Mouse (Mus musculus): ENCODE data around the gene Adprhl2. TPM values are rescaled to one million over a fixed set of nuclear protein-coding genes. Genes with fewer than 3 reads are reported as not detected.

Adprhl2 gene
- polyA plus RNA-seq, 2 experiments = 59.9 to 66.3 TPM

- WGBS = 96% methylated on average over 13 of the region's 13 CpGs
- Histone ChIP-seq H3K9ac (ENCODE audit: low read depth, low read length, severe bottlenecking) (no peak overlapping the region), H3K4me2 (replicated peaks; ENCODE audit: low read depth, low read length, severe bottlenecking) (no peak overlapping the region), H3K9me3 (ENCODE audit: control insufficient read depth, low read length) (no peaks in the 10 kb centered on the region), H3K4me1 (ENCODE audit: control insufficient read depth, insufficient read depth, low read length) (peaks cover 29% of the 10 kb centered on the region), H3K27me3 (ENCODE audit: control insufficient read depth, insufficient read depth, low read length) (no peaks in the 10 kb centered on the region), H3K27ac (replicated peaks; ENCODE audit: low read depth, low read length) (no peak overlapping the region), H3K36me3 (ENCODE audit: control insufficient read depth, insufficient read depth, low read length) (peaks cover 9% of the 10 kb centered on the region), H3K4me3 (replicated peaks; ENCODE audit: low read length) (no peak overlapping the region)
- DNase-seq (ENCODE audit: low spot score) (no peak), ATAC-seq (ENCODE audit: low FRiP score, low read depth) (no peak)
- no peak for TF ChIP-seq POLR2A (IDR thresholded peaks at IDR 0.05; ENCODE audit: borderline replicate concordance, extremely low read depth, insufficient read depth, insufficient read length)
Measured at GRCm38 (mm10) chr4:126322646-126323045, 1.1 kb upstream of the Adprhl2 start.

DNA sequence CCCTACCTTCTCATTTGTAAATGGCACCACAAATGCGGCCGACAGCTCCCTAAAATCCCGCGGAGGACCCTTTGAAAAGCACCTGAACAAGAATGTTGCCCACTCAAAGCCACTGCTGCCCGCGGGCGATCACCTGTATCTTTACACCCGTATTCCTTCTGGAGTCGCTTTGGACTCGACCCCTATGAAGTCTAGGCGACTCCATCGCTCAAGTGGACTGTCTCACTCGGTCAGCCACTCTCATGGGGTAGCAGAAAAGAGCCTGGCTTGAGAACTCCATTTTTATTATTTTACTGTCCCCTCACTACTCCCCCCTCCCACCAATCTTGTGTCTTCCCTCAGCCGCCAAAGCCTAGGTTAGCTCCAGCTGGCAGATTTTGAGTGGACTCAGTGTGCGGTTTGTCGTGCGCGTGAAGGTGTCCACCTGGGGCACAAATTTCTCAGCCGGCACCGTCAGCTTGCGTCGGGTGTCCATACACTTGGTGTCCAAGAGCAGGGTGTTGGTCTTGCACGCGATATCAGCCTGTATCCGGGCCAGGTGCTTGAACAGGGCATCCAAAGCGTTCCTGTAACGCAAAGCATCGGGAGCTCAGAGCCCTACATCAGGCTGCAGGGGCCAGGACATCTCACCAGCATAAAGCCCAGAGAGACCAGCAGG, 480 bp upstream of the Adprhl2 start:
- 0 out of 2 replicates have a peak, but pooled peaks have one; percentile 0 for ATAC-seq (ENCODE audit: low FRiP score, low read depth)
- H3K36me3 ChIP-seq (ENCODE audit: control insufficient read depth, insufficient read depth, low read length) = peaks cover 16% of the 10 kb centered on the region
- peak overlapping the region; percentile 84 for H3K4me2 ChIP-seq (replicated peaks; ENCODE audit: low read depth, low read length, severe bottlenecking)
- H3K9ac ChIP-seq (ENCODE audit: low read depth, low read length, severe bottlenecking) = no peak overlapping the region
- DNase-seq (ENCODE audit: low spot score) = no peak
- no peaks in the 10 kb centered on the region for H3K27me3 ChIP-seq (ENCODE audit: control insufficient read depth, insufficient read depth, low read length)
- H3K27ac ChIP-seq (replicated peaks; ENCODE audit: low read depth, low read length) = 0 out of 2 replicates have a peak overlapping the region, but pooled peaks have one; percentile 65
- no peak for TF ChIP-seq POLR2A (IDR thresholded peaks at IDR 0.05; ENCODE audit: borderline replicate concordance, extremely low read depth, insufficient read depth, insufficient read length)
- H3K9me3 ChIP-seq (ENCODE audit: control insufficient read depth, low read length) = no peaks in the 10 kb centered on the region
- H3K4me1 ChIP-seq (ENCODE audit: control insufficient read depth, insufficient read depth, low read length) = peaks cover 29% of the 10 kb centered on the region
- H3K4me3 ChIP-seq (replicated peaks; ENCODE audit: low read length) = peak overlapping the region; percentile 84
- WGBS = 54% methylated on average over 28 of the region's 28 CpGs

DNA sequence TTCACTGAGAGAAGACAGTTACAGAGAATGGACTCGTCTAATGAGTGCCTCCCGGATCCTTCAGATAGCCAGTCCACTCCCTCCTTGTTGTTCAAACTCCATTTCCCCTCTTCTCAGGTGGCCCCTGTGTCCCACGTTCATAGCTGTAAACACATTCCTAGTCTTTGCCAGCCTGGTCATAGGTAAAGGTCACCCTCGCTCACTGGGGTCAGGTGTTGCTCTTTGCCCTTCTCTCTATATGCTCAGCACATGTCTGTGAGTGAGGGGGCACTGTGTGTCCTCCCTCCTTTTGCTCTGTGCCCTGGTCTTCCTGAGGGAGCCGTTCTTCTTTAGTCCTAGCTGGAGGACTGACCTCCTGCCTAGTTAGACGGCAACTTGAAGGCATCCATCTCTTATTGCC, 1.7 kb downstream of the Adprhl2 start:
- no peak overlapping the region for H3K27ac ChIP-seq (replicated peaks; ENCODE audit: low read depth, low read length)
- no peak for ATAC-seq (ENCODE audit: low FRiP score, low read depth)
- WGBS = 89% methylated on average over 6 of the region's 6 CpGs

DNA sequence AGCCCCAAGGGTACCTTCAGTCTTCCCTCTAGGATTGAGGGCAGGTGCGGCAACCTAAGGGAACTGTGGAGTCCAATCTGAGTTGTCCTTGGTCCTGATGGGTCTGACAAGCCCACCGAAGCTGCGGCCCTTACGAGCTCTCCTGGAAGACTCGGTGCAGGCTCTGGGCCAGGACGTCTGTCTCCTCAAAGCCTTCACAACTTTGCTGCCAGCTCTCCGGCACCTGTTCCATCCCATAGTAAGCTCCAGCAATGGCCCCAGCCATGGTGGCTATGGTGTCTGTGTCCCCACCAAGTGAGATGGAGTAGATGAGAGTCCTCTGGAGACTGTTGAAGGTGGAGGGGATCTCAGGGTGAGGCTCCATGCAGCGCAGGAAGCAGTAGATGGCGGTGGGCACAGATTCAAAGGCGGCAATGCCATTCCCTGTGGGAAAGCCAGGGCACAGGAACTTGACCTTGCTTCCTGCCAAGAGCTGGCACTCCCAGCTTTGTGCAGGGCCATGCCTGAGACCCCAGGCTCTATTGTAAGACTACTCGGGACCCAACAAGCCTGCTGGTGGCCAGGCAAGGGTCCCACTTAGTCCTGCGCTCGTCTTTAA, 5.0 kb downstream of the Adprhl2 start:
- WGBS = 93% methylated on average over 13 of the region's 13 CpGs
- ATAC-seq (ENCODE audit: low FRiP score, low read depth) = no peak
- H3K36me3 ChIP-seq (ENCODE audit: control insufficient read depth, insufficient read depth, low read length) = peaks cover 33% of the 10 kb centered on the region
- H3K27me3 ChIP-seq (ENCODE audit: control insufficient read depth, insufficient read depth, low read length) = no peaks in the 10 kb centered on the region
- H3K4me2 ChIP-seq (replicated peaks; ENCODE audit: low read depth, low read length, severe bottlenecking) = no peak overlapping the region
- no peak for DNase-seq (ENCODE audit: low spot score)
- no peak overlapping the region for H3K4me3 ChIP-seq (replicated peaks; ENCODE audit: low read length)
- no peak for TF ChIP-seq POLR2A (IDR thresholded peaks at IDR 0.05; ENCODE audit: borderline replicate concordance, extremely low read depth, insufficient read depth, insufficient read length)
- H3K9me3 ChIP-seq (ENCODE audit: control insufficient read depth, low read length) = no peaks in the 10 kb centered on the region
- no peak overlapping the region for H3K9ac ChIP-seq (ENCODE audit: low read depth, low read length, severe bottlenecking)
- peaks cover 22% of the 10 kb centered on the region for H3K4me1 ChIP-seq (ENCODE audit: control insufficient read depth, insufficient read depth, low read length)
- no peak overlapping the region for H3K27ac ChIP-seq (replicated peaks; ENCODE audit: low read depth, low read length)

More for the DNA sequence above, 1.7 kb downstream of the Adprhl2 start:
- peaks cover 32% of the 10 kb centered on the region for H3K36me3 ChIP-seq (ENCODE audit: control insufficient read depth, insufficient read depth, low read length)
- H3K9ac ChIP-seq (ENCODE audit: low read depth, low read length, severe bottlenecking) = no peak overlapping the region
- no peak for DNase-seq (ENCODE audit: low spot score)
- H3K9me3 ChIP-seq (ENCODE audit: control insufficient read depth, low read length) = no peaks in the 10 kb centered on the region
- H3K4me2 ChIP-seq (replicated peaks; ENCODE audit: low read depth, low read length, severe bottlenecking) = no peak overlapping the region
- no peak overlapping the region for H3K4me3 ChIP-seq (replicated peaks; ENCODE audit: low read length)
- no peaks in the 10 kb centered on the region for H3K27me3 ChIP-seq (ENCODE audit: control insufficient read depth, insufficient read depth, low read length)
- H3K4me1 ChIP-seq (ENCODE audit: control insufficient read depth, insufficient read depth, low read length) = peaks cover 17% of the 10 kb centered on the region
- no peak for TF ChIP-seq POLR2A (IDR thresholded peaks at IDR 0.05; ENCODE audit: borderline replicate concordance, extremely low read depth, insufficient read depth, insufficient read length)

- no peak for TF ChIP-seq POLR2A (IDR thresholded peaks at IDR 0.05; ENCODE audit: borderline replicate concordance, extremely low read depth, insufficient read depth, insufficient read length)
- DNase-seq (ENCODE audit: low spot score) = no peak
- no peaks in the 10 kb centered on the region for H3K9me3 ChIP-seq (ENCODE audit: control insufficient read depth, low read length)
- no peak overlapping the region for H3K27ac ChIP-seq (replicated peaks; ENCODE audit: low read depth, low read length)
- peaks cover 22% of the 10 kb centered on the region for H3K4me1 ChIP-seq (ENCODE audit: control insufficient read depth, insufficient read depth, low read length)
- WGBS = 46% methylated on average over 5 of the region's 5 CpGs
- H3K9ac ChIP-seq (ENCODE audit: low read depth, low read length, severe bottlenecking) = no peak overlapping the region
- no peak for ATAC-seq (ENCODE audit: low FRiP score, low read depth)
- H3K27me3 ChIP-seq (ENCODE audit: control insufficient read depth, insufficient read depth, low read length) = no peaks in the 10 kb centered on the region
- no peak overlapping the region for H3K4me3 ChIP-seq (replicated peaks; ENCODE audit: low read length)
- H3K4me2 ChIP-seq (replicated peaks; ENCODE audit: low read depth, low read length, severe bottlenecking) = no peak overlapping the region
- H3K36me3 ChIP-seq (ENCODE audit: control insufficient read depth, insufficient read depth, low read length) = peaks cover 37% of the 10 kb centered on the region
Measured at GRCm38 (mm10) chr4:126315931-126316330, 5.6 kb downstream of the Adprhl2 start.

Data from limb, embryonic 14.5 days (tissue).